Mouse (Mus musculus) kidney, adult 8-10 months (tissue): ENCODE data around the gene 4932414N04Rik.
A peak's percentile ranks its signal among the peaks of the same experiment; 100 is the strongest.
"Not testable (repeated sequence)": the region's sequence is repeated elsewhere in the genome, so short reads cannot be mapped to it uniquely, and the experiment has no call there.

Source experiments
- DNase-seq, 2 experiments: peaks; one replicate each; pipeline ENCODE4 v3.0.0; 2022

4932414N04Rik gene

DNA sequence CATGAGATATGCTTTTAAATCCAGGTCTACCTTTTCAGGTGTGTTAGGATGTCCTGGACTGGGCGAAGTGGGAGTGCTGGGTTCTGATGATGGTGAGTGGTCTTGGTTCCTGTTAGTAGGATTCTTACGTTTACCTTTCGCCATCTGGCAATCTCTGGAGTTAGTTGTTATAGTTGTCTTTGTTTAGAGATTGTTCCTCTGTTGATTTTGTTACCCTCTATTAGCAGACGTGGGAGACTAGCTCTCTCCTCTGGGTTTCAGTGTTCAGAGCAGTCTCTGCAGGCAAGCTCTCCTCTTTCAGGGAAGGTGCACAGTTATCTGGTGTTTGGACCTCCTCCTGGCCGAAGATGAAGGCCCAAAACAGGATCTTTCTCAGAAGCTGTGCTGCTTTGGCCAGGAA, at the start of gene 4932414N04Rik:
Gene 4932414N04Rik (plus strand): TSS at position 301 of the 400 bp plus-strand sequence.
- DNase-seq, result not testable (repeated sequence)

DNA sequence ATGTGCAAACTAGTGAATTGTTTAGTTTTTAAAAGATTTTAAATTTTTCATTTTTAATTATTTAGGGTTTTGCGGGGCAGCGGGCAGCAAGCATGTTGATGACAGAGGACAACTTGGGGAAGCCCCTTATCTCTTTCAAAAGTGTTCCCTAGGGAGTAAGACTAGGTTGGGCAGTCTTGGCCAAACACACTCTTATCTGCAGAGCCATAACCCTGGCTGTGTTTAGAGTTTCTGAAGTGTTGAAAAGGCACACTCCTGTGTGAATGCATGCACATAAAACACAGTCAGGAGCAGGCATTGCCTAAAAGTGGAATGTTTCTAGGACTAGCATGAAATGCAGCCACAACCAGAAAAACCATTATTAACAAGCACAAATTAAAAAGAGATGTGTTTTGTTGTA, 75.9 kb downstream of the 4932414N04Rik start:
- no peak for DNase-seq

DNA sequence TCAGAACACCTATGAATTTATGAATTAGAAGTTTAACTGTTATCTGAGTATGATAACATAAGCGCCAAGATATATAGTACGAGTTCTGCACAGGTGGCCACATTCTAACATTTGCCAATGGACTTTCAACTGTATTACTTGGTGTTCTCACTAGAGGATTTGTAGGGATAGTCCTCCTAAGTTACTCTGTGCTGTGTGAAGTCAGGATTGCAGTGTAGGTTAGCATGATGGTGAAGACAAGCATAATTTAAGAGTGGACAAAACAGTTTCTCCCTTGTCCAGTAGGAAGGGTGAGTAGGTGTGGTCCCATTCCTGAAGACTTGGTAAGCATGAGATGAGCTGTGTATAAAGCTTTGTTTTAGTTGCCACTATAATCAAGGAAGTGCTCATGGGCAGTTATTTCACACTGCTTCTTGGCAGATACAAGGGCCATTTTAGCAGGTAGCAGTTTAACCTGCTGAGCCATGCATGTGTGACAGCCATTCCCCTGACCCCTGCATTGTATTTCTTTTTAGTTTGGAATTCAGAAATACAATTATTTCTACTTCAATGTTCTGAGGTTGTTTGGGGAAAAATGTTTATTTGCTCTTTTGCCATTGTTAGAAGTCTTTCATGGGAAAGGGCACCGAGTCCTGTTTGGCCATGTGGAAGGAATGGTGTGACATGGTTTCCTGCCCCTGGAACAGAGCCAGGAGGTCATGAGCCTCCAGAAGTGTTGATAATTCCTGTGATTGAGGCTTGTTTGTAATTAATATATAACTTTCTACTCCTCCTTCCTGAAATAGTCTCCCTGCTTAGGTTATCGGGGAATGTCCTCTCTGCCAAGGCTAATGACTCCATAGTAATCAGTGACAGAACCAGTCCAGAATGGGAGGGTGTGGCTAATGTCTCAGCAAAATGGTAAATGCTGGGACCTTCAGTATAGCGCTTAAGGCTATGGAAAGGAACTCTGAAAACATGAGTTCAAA, 83.8 kb downstream of the 4932414N04Rik start:
- peak; percentile 65 to 72 for DNase-seq

DNA sequence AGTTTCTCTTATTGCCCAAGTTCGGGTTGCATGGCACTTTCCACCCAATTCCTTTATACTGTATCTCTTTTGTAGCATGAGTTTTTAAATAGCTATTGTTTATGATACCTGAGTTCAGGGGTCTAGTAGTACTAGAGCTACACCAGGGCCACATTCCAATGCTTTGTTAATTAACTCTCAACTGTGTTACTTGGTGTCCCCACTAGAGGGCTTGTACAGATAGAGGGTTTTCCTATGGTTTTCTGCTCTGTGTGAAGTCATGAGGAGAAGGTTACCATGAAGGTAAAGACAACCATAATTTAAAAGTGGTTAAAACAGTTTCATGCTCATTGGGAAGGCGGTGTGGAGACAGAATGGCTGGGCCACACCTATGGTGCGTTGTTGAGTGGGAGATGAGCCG, 88.3 kb downstream of the 4932414N04Rik start:
- DNase-seq, result no peak

DNA sequence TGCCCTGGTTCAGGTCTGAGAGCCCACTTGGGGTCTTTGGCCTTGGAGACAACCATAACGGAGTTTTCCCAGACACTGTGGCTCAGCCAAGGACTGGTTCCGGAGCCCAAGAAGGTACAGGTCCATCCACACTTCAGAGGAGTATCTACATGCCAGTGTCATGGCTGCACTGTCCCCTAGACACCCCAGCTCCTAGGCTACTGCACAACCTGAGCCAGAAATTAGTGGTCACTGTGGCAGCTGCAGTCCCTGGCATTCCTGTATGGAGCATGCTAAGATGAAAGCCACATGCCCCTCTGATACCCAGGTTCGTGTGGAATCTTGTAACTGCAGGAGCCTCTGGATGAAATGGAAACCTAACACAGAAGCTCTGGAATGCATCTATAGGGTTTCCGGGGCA, 99.9 kb downstream of the 4932414N04Rik start:
- DNase-seq, result no peak

DNA sequence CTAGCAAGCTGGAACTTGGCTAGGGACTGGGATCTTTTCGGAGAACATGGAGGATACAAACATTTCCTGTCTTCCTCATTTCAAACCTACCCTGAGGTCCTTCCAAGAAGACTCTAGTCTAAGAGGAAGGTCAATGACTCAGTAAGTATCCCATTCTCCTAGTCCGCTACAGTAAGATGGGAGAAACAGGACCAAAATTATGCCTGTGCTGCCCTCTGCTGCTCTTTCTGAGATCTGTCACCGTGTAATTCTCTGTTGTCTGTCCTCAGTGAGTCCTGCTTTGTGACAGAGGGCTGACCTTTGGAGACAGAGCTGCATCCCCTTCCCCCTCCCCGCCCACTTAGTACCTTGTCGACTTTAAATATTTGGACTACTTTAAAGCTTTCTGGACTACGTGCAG, 100.5 kb downstream of the 4932414N04Rik start:
- peak; percentile 26 to 55 for DNase-seq

DNA sequence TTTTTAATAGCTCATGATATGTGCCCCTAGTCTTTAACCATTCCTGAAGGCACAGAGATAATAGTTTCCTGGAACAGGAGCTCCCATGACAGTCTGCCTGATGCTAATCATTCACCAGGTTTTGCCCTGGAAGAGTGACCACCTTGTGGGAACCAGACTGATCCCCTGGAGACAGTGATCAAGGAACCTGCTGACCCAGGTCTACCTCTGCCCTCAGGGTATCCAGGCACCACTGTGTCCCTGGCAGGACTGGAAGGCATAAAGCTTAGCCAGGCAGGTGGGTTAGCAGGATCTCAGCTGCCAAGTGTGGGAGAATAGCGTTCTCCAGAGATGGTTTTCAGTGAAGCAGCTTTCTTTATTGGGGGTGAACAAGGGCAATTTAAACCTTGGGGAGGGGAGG, 109.1 kb downstream of the 4932414N04Rik start:
- peak; percentile 22 to 27 for DNase-seq

DNA sequence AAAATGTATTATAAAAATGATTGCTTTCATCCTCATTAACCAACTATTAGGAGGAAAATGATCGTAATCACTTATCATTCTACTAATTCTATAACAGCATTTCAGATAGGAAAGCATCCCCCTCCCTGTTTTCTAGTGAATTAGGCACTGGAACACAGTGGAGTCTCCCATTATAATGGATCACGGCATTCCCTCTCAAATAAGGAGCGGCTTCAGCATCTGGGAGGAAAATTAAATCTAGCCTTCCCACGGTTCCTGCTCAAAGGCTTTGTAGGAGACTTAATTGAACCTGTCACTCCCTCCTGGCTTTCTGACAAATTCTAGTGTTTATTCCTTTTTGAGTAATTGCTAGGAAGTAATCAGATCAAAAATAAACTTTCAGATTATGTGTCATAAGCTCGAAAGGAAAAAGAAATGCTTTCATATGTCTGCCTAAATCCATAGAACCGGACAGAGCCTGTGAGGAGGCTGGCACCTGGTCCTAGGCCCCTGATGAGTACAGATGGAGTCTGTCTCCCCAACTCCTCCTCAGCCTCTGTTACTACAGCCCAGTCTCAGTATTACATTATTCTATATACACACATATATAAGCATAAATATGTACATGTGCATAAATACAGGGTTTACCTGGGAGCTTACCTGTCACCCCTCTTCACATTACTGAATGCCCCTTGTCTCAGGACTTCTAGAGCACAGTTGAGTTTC, 111.1 kb downstream of the 4932414N04Rik start:
- DNase-seq, result no peak

DNA sequence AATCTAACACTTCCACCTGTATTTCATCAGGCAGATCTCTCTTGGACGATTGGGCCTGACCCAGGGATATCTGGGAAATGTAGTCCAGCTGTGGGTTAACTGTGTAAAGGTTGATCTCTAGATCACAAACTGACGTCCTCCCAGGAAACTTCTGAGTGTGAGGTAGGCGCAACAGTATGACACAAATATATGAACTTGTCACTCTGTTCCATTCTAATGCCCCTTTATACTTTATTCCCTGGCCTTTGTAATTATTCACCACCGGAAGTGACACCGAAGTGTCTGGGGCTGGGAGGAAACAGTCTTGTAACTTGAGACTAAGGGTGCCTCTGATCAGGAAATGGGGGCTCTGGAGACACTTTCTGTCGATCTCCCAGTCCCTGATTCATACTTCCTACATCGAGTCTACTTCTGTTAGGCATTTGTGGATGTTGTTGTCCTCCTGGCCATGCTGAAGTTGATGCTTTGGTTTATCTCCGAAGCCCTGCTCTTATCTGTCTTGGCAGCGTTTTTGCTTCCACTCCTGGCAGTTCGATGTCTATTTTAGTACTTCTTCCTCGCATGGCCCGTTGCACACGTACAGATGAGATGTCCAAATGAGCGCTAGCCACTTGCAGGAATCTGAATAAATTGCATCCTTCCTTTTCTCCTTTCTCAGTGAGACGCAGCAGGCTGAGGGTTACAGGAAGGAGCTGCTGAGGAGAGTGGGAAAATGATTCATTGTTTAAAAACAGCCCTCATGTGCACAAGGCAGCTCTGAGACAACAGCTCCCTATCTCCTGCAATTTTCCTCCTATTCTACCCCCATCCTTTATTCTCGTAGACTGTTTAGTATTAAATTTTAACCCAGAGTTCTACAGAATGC, 126.2 kb downstream of the 4932414N04Rik start:
- DNase-seq, result peak in 1 of 2 experiments; percentile 37

DNA sequence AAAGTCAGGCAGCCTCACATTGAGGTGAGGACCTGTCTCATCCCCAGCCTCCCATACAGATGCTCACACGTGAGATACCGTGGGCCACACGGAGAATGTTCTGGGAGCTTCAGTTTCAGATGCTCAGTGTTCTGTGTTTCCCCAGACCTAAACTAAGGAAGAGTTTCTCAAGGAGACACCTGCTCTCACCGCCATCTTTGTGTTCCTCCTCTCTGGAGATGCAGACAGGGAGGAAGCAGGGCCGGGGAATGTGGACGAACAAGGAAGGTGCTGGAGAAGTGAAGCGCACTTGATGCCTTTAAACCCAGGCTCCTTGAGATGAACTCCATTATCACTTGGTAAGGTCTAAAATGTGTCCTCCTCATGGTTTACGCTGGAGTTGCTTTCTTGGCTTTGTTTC, 127.4 kb downstream of the 4932414N04Rik start:
- DNase-seq, result not testable (repeated sequence)

DNA sequence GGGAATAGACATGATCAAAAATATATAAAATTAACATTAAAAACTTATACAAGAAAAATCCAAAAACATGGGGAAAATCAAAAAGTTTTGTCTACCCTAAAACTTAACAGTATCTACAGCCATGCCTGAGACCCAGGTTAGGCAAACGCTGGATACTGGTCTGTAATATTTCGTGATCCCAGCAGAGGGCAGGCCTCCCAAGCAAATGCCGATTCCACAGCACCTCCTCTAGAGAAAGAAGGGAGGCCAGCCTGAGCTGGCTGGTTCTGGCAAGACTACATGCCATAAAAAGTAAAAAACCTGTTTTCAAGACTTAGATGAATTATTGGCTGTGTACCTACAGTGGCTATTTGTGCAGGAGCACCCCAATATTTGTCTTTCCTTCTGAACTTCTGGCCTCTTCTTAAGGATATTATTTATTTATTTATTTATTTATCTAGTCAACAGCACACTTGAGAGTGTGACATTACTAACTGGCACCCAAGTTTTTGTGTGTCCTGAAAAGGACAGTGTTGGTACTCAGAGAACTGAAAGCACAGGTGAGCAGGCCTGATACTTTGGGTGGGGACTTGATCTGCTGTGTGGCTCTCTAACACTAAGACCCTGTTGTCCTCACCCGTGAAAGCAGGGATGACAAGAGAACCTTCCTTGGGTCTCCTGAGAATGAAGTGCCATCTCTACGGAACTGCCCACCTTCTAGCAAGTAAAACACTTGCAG, 128.6 kb downstream of the 4932414N04Rik start:
- DNase-seq, result peak; percentile 79 to 89

DNA sequence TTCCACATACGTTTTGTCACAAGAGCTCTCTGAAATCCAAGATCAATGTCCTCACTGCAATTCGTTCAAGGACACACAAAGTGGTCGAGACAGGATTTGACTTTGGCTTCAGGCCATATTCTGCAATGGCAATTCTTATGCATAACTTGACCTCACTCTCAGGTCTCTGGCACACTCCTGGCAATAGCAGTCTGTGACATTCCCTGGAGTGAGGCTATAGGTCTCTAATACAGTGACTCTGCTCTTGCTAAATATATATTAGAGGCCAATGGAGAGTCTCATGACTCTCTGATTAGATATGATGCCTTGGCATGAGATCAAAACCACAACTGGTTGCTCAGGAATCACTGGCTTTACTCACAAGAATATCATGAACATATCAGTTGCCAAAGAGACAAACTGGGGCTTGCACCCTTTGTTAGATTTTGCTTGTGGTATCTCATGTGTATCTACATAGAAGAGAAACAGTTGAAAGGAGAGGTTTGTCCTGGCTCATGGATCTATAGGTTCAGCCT, 130.9 kb downstream of the 4932414N04Rik start:
- no peak for DNase-seq

DNA sequence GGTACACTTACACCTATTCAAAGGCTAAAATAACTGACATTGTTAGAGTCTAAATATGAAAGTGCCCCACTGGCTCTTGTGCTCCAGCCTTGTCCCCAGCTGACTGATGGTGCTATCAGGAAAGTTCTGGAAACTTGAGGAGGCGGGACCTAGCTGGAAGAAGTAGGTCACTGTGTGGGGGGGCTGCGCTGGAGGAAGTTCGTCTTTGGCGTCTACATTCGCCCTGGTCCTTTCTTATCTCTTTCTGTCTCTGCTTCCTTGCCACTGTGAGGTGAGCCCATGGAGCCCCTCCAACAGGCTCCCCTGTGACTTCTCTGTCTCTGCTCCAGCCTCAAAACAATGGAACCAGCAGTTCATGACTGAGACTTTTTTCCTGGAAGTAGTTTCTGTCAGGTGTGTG, 136.0 kb downstream of the 4932414N04Rik start:
- no peak for DNase-seq

DNA sequence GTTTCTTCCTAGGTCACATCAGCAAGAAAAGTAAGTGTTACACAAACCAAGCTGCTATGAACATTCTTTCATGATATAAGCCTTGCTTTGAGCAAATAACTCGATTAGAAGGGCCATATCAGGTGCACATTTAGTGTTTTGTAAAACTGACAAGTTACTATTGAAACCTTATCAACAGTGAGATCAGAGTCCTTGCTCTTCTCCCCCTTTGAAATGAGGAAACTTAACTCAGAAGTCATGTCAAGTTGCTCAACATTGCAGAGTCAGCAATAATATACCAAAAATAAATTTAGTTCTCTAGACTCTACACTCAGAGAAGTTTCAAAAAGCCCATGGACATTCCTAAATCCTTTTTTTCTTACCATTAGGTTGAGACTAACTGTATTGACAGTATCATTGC, 137.2 kb downstream of the 4932414N04Rik start:
- DNase-seq, result no peak

DNA sequence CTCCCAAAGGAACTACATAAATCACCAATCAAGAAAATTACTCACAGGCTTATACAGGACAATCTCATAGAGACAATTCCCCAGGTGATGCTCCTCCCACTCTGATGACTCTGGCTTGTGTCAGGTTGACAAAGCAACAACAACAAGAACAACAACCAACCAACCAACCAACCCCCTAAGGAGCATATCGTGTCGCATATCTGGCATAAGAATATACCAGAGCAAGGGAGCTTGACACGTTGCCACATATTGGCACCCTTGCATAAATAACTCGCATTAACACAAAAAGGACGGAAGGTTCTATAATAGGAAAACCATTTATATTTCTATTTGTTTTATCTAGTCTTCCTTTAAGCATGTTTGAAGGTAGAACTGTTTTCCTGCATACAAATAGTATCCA, 137.9 kb downstream of the 4932414N04Rik start:
- DNase-seq, result no peak

DNA sequence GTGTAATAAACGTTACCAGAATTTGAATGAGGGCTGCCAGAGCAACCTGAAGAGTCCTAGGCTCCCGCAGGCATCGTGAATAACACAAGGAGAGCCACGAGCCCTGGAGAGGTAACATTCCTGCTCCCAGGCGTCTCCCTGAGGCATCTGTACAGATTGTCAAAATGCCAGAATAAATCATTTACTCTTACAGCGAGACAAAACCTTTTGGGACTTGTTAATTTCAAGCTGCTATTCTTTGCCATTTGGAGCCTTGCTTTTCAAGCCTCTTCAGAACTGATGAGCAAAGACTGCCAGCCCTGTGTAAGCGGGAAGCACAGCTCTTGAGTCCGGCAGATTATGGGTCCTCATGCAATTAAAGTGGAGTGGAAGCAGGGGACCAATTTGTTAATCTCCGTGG, 138.3 kb downstream of the 4932414N04Rik start:
- peak in 1 of 2 experiments; percentile 32 for DNase-seq

DNA sequence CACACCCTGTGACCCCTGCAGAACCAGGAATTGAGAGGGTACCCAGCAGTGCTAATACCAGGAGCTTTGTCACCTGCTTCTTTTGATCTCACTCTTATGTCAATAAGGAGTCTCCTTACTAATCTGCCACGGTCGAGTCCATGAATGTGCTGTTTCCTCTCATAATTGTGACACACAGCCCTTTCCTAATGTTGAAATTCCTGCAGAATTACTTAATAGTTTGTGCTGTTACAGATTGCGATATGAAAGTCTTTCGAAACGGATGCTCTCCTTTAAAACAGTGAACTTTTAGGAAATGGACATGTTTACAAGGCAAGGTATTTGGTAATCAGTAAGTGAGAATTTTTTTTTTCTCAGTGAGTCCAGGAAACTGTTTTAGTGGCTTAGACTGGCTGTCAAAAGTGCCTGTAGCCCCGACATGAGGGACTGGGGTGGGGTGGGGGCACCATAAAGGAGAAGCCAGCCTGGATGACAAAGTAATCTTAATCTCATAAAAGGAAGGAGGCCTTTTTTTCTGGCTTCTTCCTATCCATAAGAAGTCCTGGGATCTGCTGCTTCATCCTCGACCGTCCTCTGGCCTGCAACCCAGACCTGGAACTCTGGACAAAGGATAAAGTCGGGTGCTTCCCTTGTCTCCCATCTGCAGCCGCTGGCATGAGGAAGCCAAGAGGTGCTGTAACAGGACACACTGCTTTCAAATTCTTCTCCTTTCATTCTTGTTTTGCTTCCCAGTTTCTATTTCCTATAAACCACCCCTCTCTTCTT, 139.9 kb downstream of the 4932414N04Rik start:
- DNase-seq, result no peak

DNA sequence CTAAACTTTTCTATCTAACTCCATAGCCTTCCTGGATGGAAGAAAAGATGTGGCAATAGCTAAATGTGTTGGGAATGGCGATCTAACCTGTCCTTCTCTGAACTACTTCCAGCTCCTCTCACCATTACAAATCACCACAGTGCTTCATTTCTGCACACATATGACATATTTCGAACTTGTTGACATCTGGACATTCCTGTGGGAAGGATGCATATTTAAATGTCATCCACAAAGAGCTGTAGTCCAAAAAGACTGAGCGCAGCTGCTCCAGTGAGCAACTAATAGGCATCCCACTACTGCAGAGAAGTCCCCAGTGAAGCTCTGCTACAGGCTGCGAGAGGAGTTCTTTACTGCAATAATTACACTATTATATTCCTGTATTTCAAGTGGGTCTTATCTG, 140.8 kb downstream of the 4932414N04Rik start:
- no peak for DNase-seq
